Mouse (Mus musculus): ENCODE data around the gene Trim17.
"Not testable (repeated sequence)": the region's sequence is repeated elsewhere in the genome, so short reads cannot be mapped to it uniquely, and the experiment has no call there.

Trim17 gene

DNA sequence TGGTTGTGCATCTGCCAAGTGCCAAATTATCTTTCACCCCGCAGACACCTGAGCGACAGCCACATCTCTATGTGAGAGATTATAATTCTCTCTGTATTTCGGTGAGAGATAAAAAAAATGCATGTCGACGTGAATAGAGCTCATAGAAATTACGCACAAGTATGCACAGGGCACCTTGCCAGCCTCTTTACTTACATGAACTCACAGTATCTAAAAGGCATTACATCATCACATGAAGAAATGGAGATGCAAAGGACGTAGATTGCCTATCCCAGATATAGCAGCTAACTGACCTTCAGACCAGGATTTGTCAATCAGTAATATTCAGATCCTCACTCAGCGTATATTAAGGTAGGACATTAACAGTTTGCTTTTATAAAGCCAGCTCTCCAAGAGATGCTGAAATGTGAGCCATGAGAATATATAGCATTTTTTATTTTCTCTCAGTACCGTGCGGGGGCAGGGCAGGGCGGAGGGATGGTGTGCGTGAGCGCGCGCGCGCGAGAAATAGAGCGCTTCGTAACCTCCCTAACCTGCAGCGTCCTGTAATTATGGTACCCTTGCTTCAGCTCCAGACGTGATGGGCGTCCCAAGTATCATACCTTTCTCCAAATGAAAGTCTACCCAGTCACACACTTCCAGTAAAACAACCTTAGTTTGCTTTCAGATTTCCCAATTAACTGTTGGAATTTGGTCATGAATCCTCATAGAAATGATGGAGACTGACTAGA lies 6.5 kb upstream of the Trim17 start:
- in situ Hi-C loops (cut with MboI; ENCODE audit: low sequenced_read_pairs), result no loop called here

DNA sequence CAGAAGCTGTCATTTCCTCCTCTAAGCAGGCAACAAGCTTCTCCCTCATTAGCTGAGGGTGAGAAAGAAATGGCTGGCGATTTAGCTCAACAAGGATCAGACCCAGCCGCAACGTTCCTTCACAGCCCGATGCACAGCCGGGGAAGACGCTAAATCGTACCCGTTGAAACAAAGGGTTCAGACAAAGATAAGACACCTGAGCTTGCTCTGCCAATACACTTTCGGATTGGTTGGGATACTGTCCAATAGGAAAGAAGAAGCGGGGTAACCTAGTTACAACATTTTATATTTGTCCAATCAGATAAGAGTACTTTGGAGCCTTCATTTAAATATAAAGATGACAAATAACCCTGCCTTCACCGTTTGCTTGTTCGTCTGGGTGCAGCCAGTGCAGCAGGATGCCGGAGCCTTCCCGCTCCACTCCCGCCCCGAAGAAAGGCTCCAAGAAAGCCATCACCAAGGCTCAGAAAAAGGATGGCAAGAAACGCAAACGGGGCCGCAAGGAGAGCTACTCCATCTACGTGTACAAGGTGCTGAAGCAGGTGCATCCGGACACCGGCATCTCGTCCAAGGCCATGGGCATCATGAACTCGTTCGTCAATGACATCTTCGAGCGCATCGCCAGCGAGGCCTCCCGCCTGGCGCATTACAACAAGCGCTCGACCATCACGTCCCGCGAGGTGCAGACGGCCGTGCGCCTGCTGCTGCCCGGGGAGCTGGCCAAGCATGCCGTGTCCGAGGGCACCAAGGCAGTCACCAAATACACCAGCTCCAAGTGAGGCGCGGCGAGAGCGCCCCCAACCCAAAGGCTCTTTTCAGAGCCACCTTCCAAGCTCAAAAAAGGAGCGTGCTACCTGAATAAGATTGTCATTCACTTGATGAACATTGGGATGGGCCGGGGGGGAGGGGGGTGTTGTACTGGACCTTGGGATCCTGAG lies 5.7 kb upstream of the Trim17 start, which contains the start of gene Hist3h2ba:
Gene Hist3h2ba (plus strand): TSS at position 379 of the 938 bp plus-strand sequence.
- in situ Hi-C loops (cut with MboI; ENCODE audit: low sequenced_read_pairs), result no loop called here

DNA sequence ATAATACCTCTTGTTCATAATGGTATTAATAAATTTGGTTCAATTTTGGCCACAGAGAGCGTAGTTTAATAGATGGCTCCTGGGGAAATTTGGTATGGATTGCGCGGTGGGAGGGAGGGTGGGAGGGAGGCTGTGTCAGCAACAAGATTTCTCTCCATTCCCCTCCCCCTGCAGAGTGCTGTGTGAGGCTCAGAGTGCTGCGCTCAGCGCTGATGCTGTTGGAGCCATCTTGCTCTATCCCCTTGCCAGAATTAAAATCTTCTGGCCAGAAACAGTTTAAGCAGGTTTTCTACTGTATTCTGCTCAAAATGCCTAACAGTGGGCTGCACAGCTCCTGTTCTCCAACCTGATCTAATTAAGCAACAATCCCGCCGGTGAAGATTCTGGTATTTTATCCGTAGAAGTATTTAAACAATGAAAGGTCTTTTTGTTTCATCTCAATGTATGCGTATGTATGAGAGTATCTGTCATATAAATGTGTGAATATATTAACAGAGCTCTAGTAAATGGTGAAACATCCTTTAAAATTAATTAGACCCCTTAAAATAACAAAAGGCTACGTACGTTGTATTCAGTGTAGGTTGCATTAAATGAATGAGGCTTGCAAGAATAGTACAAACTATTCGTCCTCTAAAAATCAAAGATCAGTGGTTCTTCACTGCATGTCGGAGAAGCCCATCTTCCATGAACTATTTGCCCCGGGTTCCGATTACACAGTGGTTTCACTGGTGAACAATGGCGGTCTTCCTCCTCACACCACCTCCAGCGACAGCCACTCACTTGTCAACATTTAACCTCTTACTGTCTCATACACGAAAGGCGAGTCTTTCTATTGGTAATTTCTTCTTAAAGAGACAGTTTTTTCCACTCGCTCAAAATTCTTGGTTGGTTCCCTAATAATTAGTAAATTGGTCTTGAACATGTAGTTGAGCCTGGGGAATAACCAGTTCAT lies 4.7 kb upstream of the Trim17 start:
- in situ Hi-C loops (cut with MboI; ENCODE audit: low sequenced_read_pairs), result no loop called here

DNA sequence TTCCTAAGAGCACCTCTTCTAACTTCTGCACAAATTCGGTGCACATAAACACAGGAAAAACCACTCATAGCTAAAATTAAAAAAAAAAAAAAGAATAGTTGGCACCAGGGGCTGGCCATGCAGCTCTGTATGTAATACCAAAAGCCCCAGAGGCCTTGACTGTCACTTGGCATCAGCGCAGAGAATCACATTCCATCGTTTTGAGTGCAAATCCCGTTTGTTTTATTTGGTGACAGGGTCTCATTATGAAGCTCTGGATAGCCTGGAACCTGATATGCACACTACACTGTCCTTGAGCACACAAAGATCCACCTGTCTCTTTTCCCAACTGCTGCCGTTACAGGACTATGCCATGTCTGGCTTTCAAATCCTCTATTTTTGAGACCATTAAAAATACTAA lies 3.3 kb upstream of the Trim17 start:
- in situ Hi-C loops (cut with MboI; ENCODE audit: low sequenced_read_pairs), result no loop called here

DNA sequence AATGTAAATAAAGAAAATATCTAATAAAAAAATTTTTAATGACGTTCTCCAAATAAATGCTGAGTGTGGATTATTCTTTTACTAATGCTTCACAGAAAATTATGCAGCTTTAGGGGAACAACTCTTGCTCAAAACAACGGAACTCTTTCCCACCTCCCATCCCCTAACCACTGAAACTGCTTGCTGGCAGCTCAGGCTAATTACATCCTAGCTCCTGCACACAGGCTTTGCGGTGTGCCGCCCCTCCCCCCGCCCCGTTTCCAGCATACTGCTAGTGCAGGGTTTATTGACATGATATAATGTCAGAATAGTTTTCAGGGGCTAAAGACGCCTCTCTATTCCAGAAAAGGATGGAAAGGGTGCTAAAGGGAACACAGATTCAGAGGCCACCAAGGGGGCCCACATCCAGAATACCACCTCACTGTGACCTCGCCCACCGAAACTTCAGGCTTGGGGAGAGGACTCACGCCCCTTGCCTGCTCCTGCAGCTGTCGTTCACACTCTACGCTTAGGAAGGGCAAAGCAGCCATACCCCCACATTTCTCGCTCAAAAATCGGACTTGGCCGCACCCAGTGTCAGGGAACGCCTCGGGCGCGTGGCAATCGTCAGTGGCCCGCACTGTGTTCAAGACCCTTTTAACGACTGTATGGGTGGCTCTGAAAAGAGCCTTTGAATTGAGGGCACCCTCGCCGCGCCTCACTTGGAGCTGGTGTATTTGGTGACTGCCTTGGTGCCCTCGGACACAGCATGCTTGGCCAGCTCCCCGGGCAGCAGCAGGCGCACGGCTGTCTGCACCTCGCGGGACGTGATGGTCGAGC lies 925 bp upstream of the Trim17 start:
- in situ Hi-C loops (cut with MboI; ENCODE audit: low sequenced_read_pairs), result no loop called here

DNA sequence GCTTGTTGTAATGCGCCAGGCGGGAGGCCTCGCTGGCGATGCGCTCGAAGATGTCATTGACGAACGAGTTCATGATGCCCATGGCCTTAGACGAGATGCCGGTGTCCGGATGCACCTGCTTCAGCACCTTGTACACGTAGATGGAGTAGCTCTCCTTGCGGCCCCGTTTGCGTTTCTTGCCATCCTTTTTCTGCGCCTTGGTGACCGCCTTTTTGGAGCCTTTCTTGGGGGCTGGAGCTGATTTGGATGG lies 390 bp upstream of the Trim17 start:
- in situ Hi-C loops (cut with MboI; ENCODE audit: low sequenced_read_pairs), result not testable (repeated sequence)

DNA sequence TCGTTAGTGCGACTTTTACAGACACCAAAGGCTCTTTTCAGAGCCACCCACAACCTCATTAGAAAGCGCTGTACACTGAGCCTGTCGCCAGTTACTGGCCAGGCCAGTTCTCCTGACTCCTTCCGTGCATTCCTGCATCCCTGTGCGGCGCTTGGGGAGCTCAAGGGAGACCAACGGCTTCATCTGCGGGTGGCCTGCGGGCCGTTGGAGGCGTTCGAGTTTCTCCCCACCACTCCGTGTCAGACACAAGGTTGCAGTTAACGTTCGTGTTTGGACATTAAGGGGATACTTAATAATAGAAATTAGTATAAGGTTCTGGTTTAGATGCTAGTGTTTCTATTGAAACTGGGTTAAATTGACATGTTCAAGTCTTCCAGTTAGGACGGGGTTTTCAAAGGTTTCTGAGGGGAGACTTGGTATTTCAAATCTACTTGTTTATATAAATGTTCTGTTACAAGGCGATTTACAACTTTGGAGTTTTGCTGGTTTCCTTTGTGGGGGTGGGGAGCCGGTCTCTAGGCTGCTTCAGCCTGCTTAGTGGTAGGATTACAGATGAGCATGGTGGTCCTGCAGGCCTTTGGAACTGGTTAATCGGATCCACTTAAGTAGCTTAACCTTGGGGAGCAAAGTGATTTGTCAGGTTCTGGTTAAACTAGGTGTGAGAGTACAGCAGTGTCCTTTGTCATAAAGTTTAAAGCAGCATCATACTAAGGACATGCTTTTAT lies 820 bp downstream of the Trim17 start:
- in situ Hi-C loops (cut with MboI; ENCODE audit: low sequenced_read_pairs), result no loop called here

DNA sequence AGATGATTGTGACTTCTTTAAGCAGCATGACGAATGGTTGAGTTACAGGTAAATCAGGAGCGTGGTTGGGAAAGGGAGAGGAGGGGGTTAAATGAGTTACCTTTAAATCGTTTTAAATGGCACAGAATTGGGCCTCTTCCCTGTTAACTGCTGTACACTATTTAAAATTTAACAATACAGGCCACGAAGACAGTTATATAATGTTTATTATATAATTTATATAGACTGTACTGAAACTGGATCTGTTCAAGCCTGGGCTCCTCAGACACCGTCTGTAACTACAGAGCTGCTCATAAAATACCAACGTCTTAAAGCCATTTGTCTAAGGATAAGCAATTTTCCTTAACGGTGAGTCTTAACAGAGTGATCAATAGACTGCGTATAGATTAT lies 1.4 kb downstream of the Trim17 start:
- in situ Hi-C loops (cut with MboI; ENCODE audit: low sequenced_read_pairs), result no loop called here

DNA sequence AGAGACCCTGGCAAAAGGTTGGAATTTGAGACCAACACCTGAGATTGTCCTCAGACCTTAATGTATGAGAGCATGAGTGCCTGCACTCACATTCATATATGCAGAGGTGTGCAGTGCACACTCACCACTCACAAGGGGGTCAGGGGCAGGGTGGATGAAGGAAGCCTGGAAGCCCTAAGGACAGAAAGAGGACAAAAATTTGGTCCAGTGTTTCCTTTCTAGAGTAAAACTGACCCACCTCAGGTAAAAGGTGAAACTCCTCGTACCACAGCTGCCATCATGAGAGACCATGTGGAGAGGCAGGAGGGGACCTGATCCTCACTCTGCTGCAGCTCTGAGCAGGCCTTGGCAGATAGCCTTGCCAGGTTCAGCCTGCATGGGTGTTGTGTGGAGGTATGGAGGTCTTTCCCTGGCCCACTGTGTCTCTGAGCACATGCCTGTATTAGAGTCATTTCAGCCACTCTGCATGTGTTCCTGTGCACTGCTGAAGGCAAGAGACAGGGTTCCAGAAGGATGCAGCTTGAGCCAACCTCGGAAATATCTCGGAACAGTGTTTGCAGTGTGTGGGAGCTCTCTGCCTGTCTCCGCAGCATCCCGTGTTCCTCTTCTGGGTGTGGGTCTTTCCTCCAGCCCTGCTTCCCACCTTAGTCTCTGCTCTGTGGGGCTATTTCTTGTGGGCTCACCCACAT lies 2.9 kb downstream of the Trim17 start:
- in situ Hi-C loops (cut with MboI; ENCODE audit: low sequenced_read_pairs), result no loop called here

DNA sequence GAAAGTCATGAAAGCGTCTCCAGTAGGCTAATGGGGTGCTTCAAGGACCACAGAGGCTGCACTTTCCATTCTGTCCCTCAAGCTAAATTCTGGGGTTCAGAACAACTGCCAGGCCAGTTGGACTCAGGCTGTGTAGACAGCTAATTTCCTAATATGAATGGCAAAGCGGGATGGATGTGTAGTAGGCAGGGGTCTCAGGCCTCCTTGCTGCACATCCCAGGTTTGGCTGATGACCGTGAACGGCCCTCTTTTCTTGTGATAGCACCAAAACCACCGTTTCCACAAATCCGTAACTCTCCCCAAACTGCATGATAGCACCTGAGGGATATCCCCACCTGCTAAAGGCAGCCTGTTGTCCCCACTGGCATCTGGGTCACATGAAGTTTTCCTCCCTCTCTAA lies 4.1 kb downstream of the Trim17 start:
- in situ Hi-C loops (cut with MboI; ENCODE audit: low sequenced_read_pairs), result no loop called here

DNA sequence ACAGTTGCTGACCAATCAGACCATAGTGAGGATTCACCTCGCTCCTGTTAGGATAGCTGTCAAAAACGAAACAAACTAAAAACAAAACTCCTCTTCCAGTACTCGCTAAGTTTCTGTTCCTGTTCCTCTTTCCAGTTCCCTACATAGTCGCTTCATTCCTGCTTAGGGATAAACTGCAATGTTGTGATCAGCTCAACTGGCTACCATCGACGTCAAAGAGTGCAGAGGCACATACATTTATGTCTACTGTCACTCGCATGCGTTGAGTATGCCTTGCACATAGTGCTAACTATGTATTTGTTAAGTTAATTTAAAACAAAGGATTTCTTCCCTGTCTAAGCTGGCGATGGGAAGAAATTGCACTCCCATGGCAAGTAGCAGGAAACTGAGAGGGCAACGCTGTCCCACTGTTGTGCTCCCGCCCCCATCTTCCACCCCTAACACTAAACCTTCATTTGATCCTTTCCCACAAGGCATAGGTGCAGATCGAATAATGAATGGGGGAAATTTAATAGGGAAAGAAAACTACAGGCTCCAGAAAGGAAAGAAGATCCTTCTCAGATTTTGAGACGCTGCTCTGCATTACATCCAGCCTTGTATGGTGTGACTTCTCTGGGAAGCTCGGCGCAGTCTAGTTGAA lies 4.8 kb downstream of the Trim17 start:
- in situ Hi-C loops (cut with MboI; ENCODE audit: low sequenced_read_pairs), result no loop called here

DNA sequence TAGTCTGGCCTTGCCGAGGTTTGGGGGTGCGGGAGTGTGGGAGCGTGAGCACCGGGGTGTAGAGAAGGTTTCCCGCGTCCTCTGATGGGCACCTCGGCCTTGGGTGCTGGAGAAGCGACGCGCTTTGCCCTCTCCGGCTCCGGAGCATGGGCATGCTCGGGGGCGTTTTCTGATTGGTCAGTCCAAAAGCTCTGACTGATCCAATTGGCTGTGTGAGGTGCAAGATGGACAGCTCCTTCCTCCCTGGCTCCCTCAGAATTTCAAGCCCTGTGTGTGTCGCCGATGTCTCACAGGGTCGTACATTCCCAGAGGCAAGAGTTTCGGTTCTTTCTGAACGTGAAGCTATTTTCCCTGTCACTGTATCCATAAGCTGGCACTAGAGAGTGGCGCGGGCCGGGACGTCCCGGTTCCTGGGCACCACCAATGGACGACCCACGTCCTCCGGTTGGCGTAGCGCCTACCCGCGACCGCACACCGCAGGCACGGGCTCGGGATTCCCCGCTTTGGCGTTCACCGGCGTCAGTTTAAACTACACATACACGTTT lies 5.5 kb downstream of the Trim17 start:
- in situ Hi-C loops (cut with MboI; ENCODE audit: low sequenced_read_pairs), result no loop called here

DNA sequence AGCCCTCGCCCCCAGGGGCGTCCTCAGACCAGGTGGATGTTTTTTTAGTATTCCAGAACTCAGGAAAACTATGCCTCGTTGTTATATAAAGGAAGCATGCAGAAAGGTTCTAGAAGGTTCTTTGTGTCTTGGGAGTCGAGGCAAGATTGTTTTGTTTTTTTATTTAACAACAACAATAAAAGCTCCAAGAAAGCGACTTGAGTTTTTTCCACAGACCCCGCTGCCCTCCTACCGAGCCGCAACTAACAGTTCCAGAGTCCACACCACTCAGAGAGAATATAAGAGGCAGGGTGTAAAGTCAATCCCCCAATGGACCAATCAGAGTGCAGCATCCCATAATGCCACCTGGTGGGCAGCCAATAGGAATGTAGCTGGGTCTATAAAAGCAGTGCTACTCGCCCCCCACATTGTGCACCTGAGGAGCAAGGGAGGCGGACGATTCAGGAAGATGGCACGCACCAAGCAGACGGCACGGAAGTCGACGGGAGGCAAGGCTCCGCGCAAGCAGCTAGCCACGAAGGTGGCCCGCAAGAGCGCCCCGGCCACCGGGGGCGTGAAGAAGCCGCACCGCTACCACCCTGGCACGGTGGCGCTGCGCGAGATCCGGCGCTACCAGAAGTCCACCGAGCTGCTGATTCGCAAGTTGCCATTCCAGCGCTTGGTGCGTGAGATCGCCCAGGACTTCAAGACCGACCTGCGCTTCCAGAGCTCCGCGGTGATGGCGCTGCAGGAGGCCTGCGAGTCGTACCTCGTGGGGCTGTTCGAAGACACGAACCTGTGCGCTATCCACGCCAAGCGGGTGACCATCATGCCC lies 7.1 kb downstream of the Trim17 start:
- in situ Hi-C loops (cut with MboI; ENCODE audit: low sequenced_read_pairs), result no loop called here

DNA sequence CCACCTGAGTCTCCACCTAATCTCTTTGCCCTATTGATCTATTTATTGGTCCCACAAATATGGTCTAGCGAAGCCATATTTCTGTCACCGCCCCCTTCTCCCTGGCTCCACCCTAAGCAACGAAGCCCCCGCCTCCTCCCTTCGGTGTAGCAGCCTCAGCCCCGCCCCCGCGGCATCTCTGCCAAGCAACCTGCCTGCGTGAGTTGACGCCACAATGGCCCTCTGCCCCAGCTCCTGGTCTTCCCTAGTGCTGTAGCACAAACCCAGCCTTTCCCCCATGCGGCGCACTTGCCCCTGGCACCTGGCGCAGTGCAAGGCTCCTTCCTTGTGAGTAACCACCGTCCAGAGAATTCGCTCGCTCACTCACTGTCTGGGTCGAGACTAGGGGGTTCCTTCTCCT lies 9.1 kb downstream of the Trim17 start:
- in situ Hi-C loops (cut with MboI; ENCODE audit: low sequenced_read_pairs), result no loop called here

DNA sequence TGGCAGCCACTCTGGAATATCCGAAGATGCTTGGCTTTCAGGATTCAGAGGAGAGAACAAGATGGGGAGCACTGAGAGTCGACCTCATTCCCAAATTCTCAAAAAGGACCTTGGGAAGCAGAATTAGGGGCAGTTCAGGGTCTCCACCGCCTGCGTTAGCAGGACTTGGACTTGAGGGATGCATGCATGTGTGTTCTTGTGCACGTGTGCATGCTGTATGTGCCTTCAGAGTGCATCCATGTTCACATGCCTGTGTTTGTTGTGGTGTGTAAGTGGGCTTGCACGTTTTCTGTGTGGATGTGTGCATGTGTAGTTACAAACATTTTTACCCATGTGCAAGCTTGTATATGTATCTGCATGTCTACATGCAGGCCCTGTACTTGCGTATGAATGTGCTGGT lies 9.7 kb downstream of the Trim17 start:
- in situ Hi-C loops (cut with MboI; ENCODE audit: low sequenced_read_pairs), result no loop called here

DNA sequence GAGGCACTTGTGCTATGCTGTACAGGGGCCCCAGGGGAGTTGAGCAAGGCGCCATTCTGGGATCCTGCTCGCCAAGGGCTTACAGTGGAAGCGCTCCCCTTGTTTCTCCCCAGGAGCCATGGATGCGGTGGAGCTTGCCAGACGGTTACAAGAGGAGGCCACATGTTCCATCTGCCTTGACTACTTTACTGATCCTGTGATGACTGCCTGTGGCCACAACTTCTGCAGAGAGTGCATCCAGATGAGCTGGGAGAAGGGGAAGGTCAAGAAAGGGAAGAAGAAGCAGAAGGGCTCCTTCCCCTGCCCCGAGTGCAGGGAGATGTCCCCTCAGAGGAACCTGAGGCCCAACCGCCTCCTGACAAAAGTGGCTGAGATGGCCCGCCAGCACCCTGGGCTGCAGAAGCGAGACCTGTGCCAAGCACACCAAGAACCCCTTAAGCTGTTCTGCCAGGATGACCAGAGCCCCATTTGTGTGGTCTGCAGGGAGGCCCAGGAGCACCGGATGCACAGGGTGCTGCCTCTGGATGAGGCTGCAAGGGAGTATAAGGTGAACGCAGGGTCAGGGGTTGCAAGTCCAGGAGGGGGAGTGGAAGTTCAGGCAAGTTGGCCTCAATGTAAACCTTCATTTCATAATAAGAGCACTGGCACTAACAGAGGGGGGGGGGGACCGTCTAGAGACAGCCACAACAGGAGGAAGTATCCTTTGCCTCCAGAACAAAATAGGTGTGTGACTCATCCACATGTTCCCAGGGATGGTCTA lies 10.7 kb downstream of the Trim17 start:
- in situ Hi-C loops (cut with MboI; ENCODE audit: low sequenced_read_pairs), result no loop called here

DNA sequence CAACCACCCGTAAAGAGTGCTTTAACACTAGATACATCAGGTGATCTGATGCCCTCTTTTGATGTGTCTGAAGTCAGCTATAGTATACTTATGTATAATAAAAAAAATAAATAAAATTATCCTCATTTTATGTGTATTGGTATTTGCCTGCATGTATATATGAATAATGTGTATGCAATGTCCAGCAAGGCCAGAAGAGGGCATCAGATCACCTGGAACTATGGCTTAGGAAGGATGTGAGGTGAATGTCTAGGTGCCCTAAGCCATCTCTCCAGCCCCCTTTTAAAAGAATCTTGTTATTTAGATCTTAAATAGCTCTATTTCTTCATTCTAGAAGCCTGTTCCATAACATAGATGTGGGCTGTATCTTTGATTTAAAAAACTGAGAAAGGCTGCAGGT lies 12.9 kb downstream of the Trim17 start:
- in situ Hi-C loops (cut with MboI; ENCODE audit: low sequenced_read_pairs), result no loop called here

All from CH12F3 (cell line).